8 mouse cellular contexts compared by ENCODE assay signal in genomic region chr9:20491858-20492526, GRCm38 (mm10). TPM values are rescaled to one million over a fixed set of nuclear protein-coding genes. Genes with fewer than 3 reads are reported as not detected.
DNase-seq lines count a peak whose midpoint lies in the region; ATAC-seq and TF ChIP-seq lines count a peak whose summit lies in the region.

No protein-coding gene starts in this region.

- no peak for ATAC-seq in lung, embryonic 15.5 days (ENCODE audit: borderline replicate concordance, extremely low read depth, low FRiP score, low TSS enrichment)
- ATAC-seq in embryonic facial prominence, embryonic 11.5 days (replicated peaks; ENCODE audit: insufficient number of reproducible peaks, low FRiP score, low TSS enrichment, low read depth), result no peak
- ATAC-seq in intestine, postnatal 0 days, result no peak
- no peak for ATAC-seq in frontal cortex, adult (ENCODE audit: low TSS enrichment)

- peaks cover 15% of the 10 kb centered on the region for H3K4me1 ChIP-seq in lung, embryonic 15.5 days
- H3K4me1 ChIP-seq in embryonic facial prominence, embryonic 11.5 days (ENCODE audit: control insufficient read depth, insufficient read depth, low read length), result no peaks in the 10 kb centered on the region; the same call in 1 of the 2 replicates
- 0 out of 2 replicates have a peak, but pooled peaks cover 3% of the 10 kb centered on the region for H3K4me1 ChIP-seq in intestine, postnatal 0 days (replicated peaks; ENCODE audit: control insufficient read depth, insufficient read depth, low read length)
- H3K4me1 ChIP-seq in olfactory bulb, adult 2 months (ENCODE audit: control insufficient read depth, insufficient read depth, low read length), result peaks cover 3% of the 10 kb centered on the region; the same call in 1 of the 2 replicates

- H3K9me3 ChIP-seq in lung, embryonic 15.5 days, result no peaks in the 10 kb centered on the region
- H3K9me3 ChIP-seq in embryonic facial prominence, embryonic 11.5 days (replicated peaks; ENCODE audit: control insufficient read depth, low read length), result no peaks in the 10 kb centered on the region
- H3K9me3 ChIP-seq in intestine, postnatal 0 days (ENCODE audit: control insufficient read depth), result no peaks in the 10 kb centered on the region

- peaks cover 14% of the 10 kb centered on the region for H3K36me3 ChIP-seq in lung, embryonic 15.5 days
- no peaks in the 10 kb centered on the region; the same call in 1 of the 2 replicates for H3K36me3 ChIP-seq in embryonic facial prominence, embryonic 11.5 days (replicated peaks; ENCODE audit: control insufficient read depth, insufficient read depth, low read depth, low read length)
- H3K36me3 ChIP-seq in intestine, postnatal 0 days (ENCODE audit: control insufficient read depth, insufficient read depth), result peaks cover 7% of the 10 kb centered on the region

- H3K27ac ChIP-seq in lung, embryonic 15.5 days, result peak overlapping the region; percentile 98
- H3K27ac ChIP-seq in embryonic facial prominence, embryonic 11.5 days (replicated peaks; ENCODE audit: low read depth, low read length), result peak overlapping the region; percentile 90
- H3K27ac ChIP-seq in intestine, postnatal 0 days (ENCODE audit: low read depth, low read length), result peak overlapping the region; percentile 92
- peak overlapping the region; percentile 95 for H3K27ac ChIP-seq in olfactory bulb, adult 2 months (ENCODE audit: insufficient read depth, low read depth, low read length)

- DNase-seq in lung, postnatal 14 days, result no peak
- DNase-seq in embryonic facial prominence, embryonic 11.5 days (ENCODE audit: low spot score), result no peak
- no peak for DNase-seq in adrenal gland, postnatal 10 days
- no peak for DNase-seq in adrenal gland, adult 18-20 months (ENCODE audit: low spot score in 2 of 2)

- peak overlapping the region; percentile 80 for H3K4me2 ChIP-seq in lung, embryonic 15.5 days
- peak overlapping the region; percentile 76 for H3K4me2 ChIP-seq in embryonic facial prominence, embryonic 11.5 days (ENCODE audit: low read depth, low read length)
- H3K4me2 ChIP-seq in intestine, postnatal 0 days (replicated peaks; ENCODE audit: low read depth), result peak overlapping the region; percentile 82

- no peak for TF ChIP-seq CTCF in intestine, postnatal 0 days (IDR thresholded peaks at IDR 0.05; ENCODE audit: low read depth)
- TF ChIP-seq CTCF in olfactory bulb, adult 2 months (IDR thresholded peaks at IDR 0.05; ENCODE audit: insufficient read depth, low read depth, low read length), result 0 out of 2 replicates have a peak, but pooled peaks have one; percentile 17

- no peaks in the 10 kb centered on the region for H3K27me3 ChIP-seq in lung, embryonic 15.5 days
- H3K27me3 ChIP-seq in embryonic facial prominence, embryonic 11.5 days (ENCODE audit: control insufficient read depth, insufficient read depth, low read length), result no peaks in the 10 kb centered on the region
- H3K27me3 ChIP-seq in intestine, postnatal 0 days (replicated peaks; ENCODE audit: control insufficient read depth, insufficient read depth, low read length), result no peaks in the 10 kb centered on the region

- 7% methylated on average over 20 of the region's 20 CpGs for WGBS in lung, embryonic 15.5 days
- WGBS in embryonic facial prominence, embryonic 11.5 days, result 13% methylated on average over 20 of the region's 20 CpGs
- 6% methylated on average over 20 of the region's 20 CpGs for WGBS in intestine, postnatal 0 days
- 4% methylated on average over 20 of the region's 20 CpGs for WGBS in olfactory bulb, adult 2 months

- H3K9ac ChIP-seq in lung, embryonic 15.5 days, result peak overlapping the region; percentile 85
- peak overlapping the region; percentile 90 for H3K9ac ChIP-seq in embryonic facial prominence, embryonic 11.5 days (replicated peaks; ENCODE audit: low read length)
- peak overlapping the region; percentile 89 for H3K9ac ChIP-seq in intestine, postnatal 0 days (ENCODE audit: low read depth, low read length)

- no peak for TF ChIP-seq POLR2A in olfactory bulb, adult 2 months (IDR thresholded peaks at IDR 0.05; ENCODE audit: insufficient read depth, low read depth, low read length)

- peak overlapping the region; percentile 88 for H3K4me3 ChIP-seq in lung, embryonic 15.5 days
- H3K4me3 ChIP-seq in embryonic facial prominence, embryonic 11.5 days (ENCODE audit: low read depth, low read length), result peak overlapping the region; percentile 93
- H3K4me3 ChIP-seq in intestine, postnatal 0 days (ENCODE audit: low read depth, low read length), result peak overlapping the region; percentile 67
- H3K4me3 ChIP-seq in olfactory bulb, adult 2 months (ENCODE audit: insufficient read depth, low read depth, low read length), result peak overlapping the region; percentile 96

RNA-seq across cellular contexts. Expression of gene Zfp426, which starts 0.6 kb away (rescaled TPM):
- 19.2 and 22.8 TPM in 2 replicates for polyA plus RNA-seq in lung, embryonic 15.5 days (2015; fragmentation: Nextera tagmentation; extraction: Ambion mirVana)
- polyA plus RNA-seq in embryonic facial prominence, embryonic 11.5 days (2014; fragmentation: Nextera tagmentation; extraction: Ambion mirVana), result 30.9 and 32.6 TPM in 2 replicates
- 8.5 and 9.4 TPM in 2 replicates for polyA plus RNA-seq in intestine, postnatal 0 days (2015; fragmentation: Nextera tagmentation; extraction: Ambion mirVana)
- polyA plus RNA-seq in olfactory bulb, adult 2 months (2012; ENCODE audit: insufficient read depth, insufficient read length, low replicate concordance, missing spikeins), result not detected in 2 replicates
- total RNA-seq in adrenal gland, postnatal 10 days (2021), result 10 to 100 TPM; 20.2 to 21.5 TPM
- total RNA-seq in adrenal gland, adult 18-20 months (2021), result 10 to 100 TPM; 20.4 to 20.9 TPM

RNA-seq across cellular contexts. Expression of gene Zfp266, which starts 29.2 kb away (rescaled TPM):
- 103 and 107 TPM in 2 replicates for polyA plus RNA-seq in lung, embryonic 15.5 days (2015; fragmentation: Nextera tagmentation; extraction: Ambion mirVana)
- 147 and 154 TPM in 2 replicates for polyA plus RNA-seq in embryonic facial prominence, embryonic 11.5 days (2014; fragmentation: Nextera tagmentation; extraction: Ambion mirVana)
- polyA plus RNA-seq in intestine, postnatal 0 days (2015; fragmentation: Nextera tagmentation; extraction: Ambion mirVana), result 17.5 and 22.1 TPM in 2 replicates
- polyA plus RNA-seq in olfactory bulb, adult 2 months (2012; ENCODE audit: insufficient read depth, insufficient read length, low replicate concordance, missing spikeins), result 158 TPM in 1 of 2 replicates, not detected in the other
- total RNA-seq in adrenal gland, postnatal 10 days (2021), result 10 to 100 TPM; 38.8 to 50.0 TPM
- total RNA-seq in adrenal gland, adult 18-20 months (2021), result 10 to 100 TPM; 31.0 to 34.2 TPM

RNA-seq across cellular contexts. Expression of gene Zfp26, which starts 32.0 kb away (rescaled TPM):
- polyA plus RNA-seq in lung, embryonic 15.5 days (2015; fragmentation: Nextera tagmentation; extraction: Ambion mirVana), result 19.7 and 21.6 TPM in 2 replicates
- polyA plus RNA-seq in embryonic facial prominence, embryonic 11.5 days (2014; fragmentation: Nextera tagmentation; extraction: Ambion mirVana), result 31.2 and 34.6 TPM in 2 replicates
- 5.3 and 5.6 TPM in 2 replicates for polyA plus RNA-seq in intestine, postnatal 0 days (2015; fragmentation: Nextera tagmentation; extraction: Ambion mirVana)
- not detected in 2 replicates for polyA plus RNA-seq in olfactory bulb, adult 2 months (2012; ENCODE audit: insufficient read depth, insufficient read length, low replicate concordance, missing spikeins)
- total RNA-seq in adrenal gland, postnatal 10 days (2021), result 10 to 100 TPM; 19.4 to 26.9 TPM
- total RNA-seq in adrenal gland, adult 18-20 months (2021), result 10 to 100 TPM; 15.5 to 17.3 TPM
